Comparison of ENCODE assay signal across 22 mouse cellular contexts in the genomic region with DNA sequence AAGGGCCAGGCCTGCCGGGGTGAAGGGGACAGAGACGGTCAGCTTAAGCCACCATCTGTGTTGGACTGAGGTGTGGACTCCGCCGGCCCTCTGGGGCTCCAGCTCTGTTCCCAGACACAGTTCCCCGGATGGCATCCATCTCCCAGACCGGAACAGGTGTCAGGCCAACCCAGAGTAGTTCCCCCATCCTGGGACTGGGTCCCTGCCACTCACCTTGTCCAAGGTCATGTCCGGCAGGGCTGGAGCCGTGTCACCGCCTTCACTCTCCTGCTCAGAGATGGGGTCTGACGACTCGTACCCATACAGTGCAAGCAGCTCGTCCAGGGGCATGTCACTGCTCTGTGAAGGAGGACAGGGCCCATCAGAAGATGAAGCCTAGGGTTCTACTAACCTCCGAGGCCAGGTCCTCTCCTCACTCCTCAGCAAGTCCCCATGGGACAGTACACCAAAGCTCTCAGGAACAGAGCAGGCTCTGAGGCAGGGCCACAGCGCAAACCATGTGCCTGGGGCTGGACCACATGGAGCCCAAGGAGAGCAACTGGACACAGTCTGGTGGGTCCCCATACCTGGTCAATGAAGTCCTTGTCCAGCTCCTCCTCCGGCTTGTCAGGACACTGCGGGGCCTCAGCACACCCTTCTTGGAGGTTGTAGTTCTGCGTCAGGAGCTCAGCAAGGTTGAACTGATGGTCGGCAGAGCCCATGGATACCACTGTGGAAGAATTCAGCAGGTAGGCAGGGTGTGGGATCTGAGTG. TPM values are rescaled to one million over a fixed set of nuclear protein-coding genes. Genes with fewer than 3 reads are reported as not detected.
A peak's percentile ranks its signal among the peaks of the same experiment; 100 is the strongest.
DNase-seq lines count a peak whose midpoint lies in the region; ATAC-seq lines count a peak whose summit lies in the region.
"Had no signal": no experiment of that assay in that cellular context is flagged by ENCODE, and none has a peak within 500 bp of the region (broad histone marks: within the 10 kb centered on the region; RNA-seq: fewer than 3 reads in every experiment).

No protein-coding gene starts in this region.

- no peak overlapping the region for H3K27ac ChIP-seq in forebrain, embryonic 11.5 days (ENCODE audit: low read depth, low read length)
- H3K27ac ChIP-seq in forebrain, embryonic 10.5 days, result no peak overlapping the region
- H3K27ac ChIP-seq: embryonic facial prominence, embryonic 13.5 days; heart, embryonic 15.5 days; hindbrain, embryonic 12.5 days had no signal

- H3K4me1 ChIP-seq in forebrain, embryonic 11.5 days (replicated peaks; ENCODE audit: control insufficient read depth, insufficient read depth, low read length), result peaks cover 2% of the 10 kb centered on the region; the same call in 1 of the 2 replicates
- H3K4me1 ChIP-seq in forebrain, embryonic 10.5 days, result peaks cover 27% of the 10 kb centered on the region

- peak; percentile 45 for DNase-seq in forebrain, embryonic 11.5 days (ENCODE audit: low spot score)
- DNase-seq in forebrain, embryonic 10.5 days (ENCODE audit: extremely low spot score, low spot score), result no peak
- DNase-seq in kidney, postnatal 10 days, result peak; percentile 4
- no peak for DNase-seq in kidney, adult 18-20 months
- peak; percentile 1 for DNase-seq in right cerebral cortex, postnatal 4 days
- DNase-seq in right cerebral cortex, adult 18-20 months, result no peak
- DNase-seq in urinary bladder, postnatal 14 days (ENCODE audit: low spot score), result peak; percentile 1
- DNase-seq in urinary bladder, postnatal 25 days (ENCODE audit: low spot score), result no peak
- DNase-seq: adrenal gland, postnatal 10 days; cerebellum, adult 11 months; cerebellum, adult 9-11 months; cerebellum, postnatal 36 days; gastrocnemius, postnatal 36 days; heart, adult 18-20 months had no signal

- no peak overlapping the region for H3K4me3 ChIP-seq in forebrain, embryonic 11.5 days (ENCODE audit: low read depth, low read length)
- no peak overlapping the region for H3K4me3 ChIP-seq in forebrain, embryonic 10.5 days
- H3K4me3 ChIP-seq: embryonic facial prominence, embryonic 13.5 days; heart, embryonic 15.5 days; hindbrain, embryonic 12.5 days had no signal

- no peaks in the 10 kb centered on the region for H3K27me3 ChIP-seq in forebrain, embryonic 11.5 days (ENCODE audit: control insufficient read depth, insufficient read depth, low read length)
- H3K27me3 ChIP-seq in forebrain, embryonic 10.5 days (ENCODE audit: poor library complexity, severe bottlenecking), result no peaks in the 10 kb centered on the region
- H3K27me3 ChIP-seq: embryonic facial prominence, embryonic 13.5 days; heart, embryonic 15.5 days; hindbrain, embryonic 12.5 days had no signal

- ATAC-seq in forebrain, embryonic 11.5 days (replicated peaks; ENCODE audit: low FRiP score), result no peak
- ATAC-seq: forebrain, embryonic 14.5 days; hindbrain, embryonic 16.5 days had no signal

- peaks cover 25% of the 10 kb centered on the region for H3K36me3 ChIP-seq in forebrain, embryonic 11.5 days (ENCODE audit: control insufficient read depth, insufficient read depth, low read length)
- peaks cover 81% of the 10 kb centered on the region for H3K36me3 ChIP-seq in forebrain, embryonic 10.5 days (replicated peaks)

- no peak overlapping the region for H3K9ac ChIP-seq in forebrain, embryonic 11.5 days (ENCODE audit: low read length)
- H3K9ac ChIP-seq: embryonic facial prominence, embryonic 13.5 days; heart, embryonic 15.5 days; hindbrain, embryonic 12.5 days had no signal

- 96% methylated on average over 18 of the region's 18 CpGs for WGBS in forebrain, embryonic 11.5 days
- WGBS in forebrain, embryonic 10.5 days, result 94% methylated on average over 18 of the region's 18 CpGs

- H3K4me2 ChIP-seq in forebrain, embryonic 11.5 days (ENCODE audit: low read depth, low read length, severe bottlenecking), result no peak overlapping the region
- H3K4me2 ChIP-seq: embryonic facial prominence, embryonic 13.5 days; heart, embryonic 11.5 days; heart, embryonic 15.5 days; hindbrain, embryonic 12.5 days had no signal

- no peaks in the 10 kb centered on the region for H3K9me3 ChIP-seq in forebrain, embryonic 11.5 days (ENCODE audit: control insufficient read depth, low read length)
- no peaks in the 10 kb centered on the region for H3K9me3 ChIP-seq in forebrain, embryonic 10.5 days
- H3K9me3 ChIP-seq: embryonic facial prominence, embryonic 13.5 days; heart, embryonic 15.5 days; hindbrain, embryonic 12.5 days had no signal

RNA-seq across cellular contexts. Expression of a gene that starts 5.9 kb away (rescaled TPM):
- 64.4 and 67.7 TPM in 2 replicates for polyA plus RNA-seq in forebrain, embryonic 11.5 days (2014; fragmentation: Nextera tagmentation; extraction: Ambion mirVana)
- 65.0 and 73.5 TPM in 2 replicates for polyA plus RNA-seq in forebrain, embryonic 10.5 days (2016; fragmentation: Nextera tagmentation; extraction: Ambion mirVana)

RNA-seq across cellular contexts. Expression of a gene that starts 15.6 kb away (rescaled TPM):
- 14.2 and 15.6 TPM in 2 replicates for polyA plus RNA-seq in forebrain, embryonic 11.5 days (2014; fragmentation: Nextera tagmentation; extraction: Ambion mirVana)
- 26.0 and 28.8 TPM in 2 replicates for polyA plus RNA-seq in forebrain, embryonic 10.5 days (2016; fragmentation: Nextera tagmentation; extraction: Ambion mirVana)

RNA-seq across cellular contexts. Expression of a gene that starts 38.0 kb away (rescaled TPM):
- not detected in 2 replicates for polyA plus RNA-seq in forebrain, embryonic 11.5 days (2014; fragmentation: Nextera tagmentation; extraction: Ambion mirVana)
- polyA plus RNA-seq in forebrain, embryonic 10.5 days (2016; fragmentation: Nextera tagmentation; extraction: Ambion mirVana), result not detected in 2 replicates
- polyA plus RNA-seq: brain, embryonic 14.5 days; C2C12; embryonic facial prominence, embryonic 13.5 days; forebrain, embryonic 14.5 days; heart, embryonic 11.5 days; heart, embryonic 15.5 days; hindbrain, embryonic 12.5 days; hindbrain, embryonic 16.5 days had no signal

Comparison
In these comparisons a context has a peak if more than half of its experiments do, and no peak if none do; other contexts are left out.
1. DNase-seq: peak in forebrain, embryonic 11.5 days (single experiment), kidney, postnatal 10 days (single experiment), right cerebral cortex, postnatal 4 days (single experiment) and urinary bladder, postnatal 14 days (single experiment); none in forebrain, embryonic 10.5 days (single experiment), kidney, adult 18-20 months (single experiment), right cerebral cortex, adult 18-20 months (single experiment) and urinary bladder, postnatal 25 days (single experiment).